Mouse (Mus musculus): ENCODE results near the gene Vhl. TPM values are rescaled to one million over a fixed set of nuclear protein-coding genes. Genes with fewer than 3 reads are reported as not detected.

Vhl gene
- total and polyA plus RNA-seq, 2 experiments from 2014 or later: 17.2 to 23.5 TPM

DNA sequence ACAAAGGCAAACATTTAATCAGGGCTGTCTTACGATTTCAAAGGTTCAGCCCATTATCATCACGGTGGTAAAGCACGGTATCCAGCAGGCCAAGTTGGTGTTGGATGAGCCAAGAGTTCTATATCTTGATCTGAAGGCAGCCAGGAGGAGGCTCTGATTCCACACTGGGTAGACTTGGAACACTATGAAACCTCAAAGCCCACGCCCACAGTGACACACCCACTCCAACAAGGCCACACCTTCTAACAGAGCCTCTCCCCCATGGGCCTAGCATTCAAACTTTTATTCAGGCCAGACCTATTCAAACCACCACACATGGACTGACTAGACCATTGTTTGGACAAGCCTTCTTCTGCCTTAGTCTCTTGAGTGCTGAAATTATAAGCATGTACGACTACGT lies 20.9 kb upstream of the Vhl start:
- Histone ChIP-seq H3K9ac (replicated peaks; ENCODE audit: low read depth, low read length) (no peak overlapping the region), H3K27ac (ENCODE audit: low read depth) (no peak overlapping the region), H3K27me3 (ENCODE audit: control insufficient read depth, insufficient read depth, low read length) (no peaks in the 10 kb centered on the region), H3K4me1 (ENCODE audit: control insufficient read depth, insufficient read depth) (peaks cover 18% of the 10 kb centered on the region; the same call in 1 of the 2 replicates), H3K4me2 (ENCODE audit: low read depth, low read length) (no peak overlapping the region), H3K4me3 (ENCODE audit: low read depth, low read length) (no peak overlapping the region), H3K9me3 (replicated peaks; ENCODE audit: control insufficient read depth, low read length) (no peaks in the 10 kb centered on the region), H3K36me3 (replicated peaks; ENCODE audit: control insufficient read depth, insufficient read depth, low read length) (0 out of 2 replicates have a peak, but pooled peaks cover 11% of the 10 kb centered on the region)
- TF ChIP-seq CTCF (IDR thresholded peaks at IDR 0.05; ENCODE audit: low read depth): no peak
- ATAC-seq (ENCODE audit: insufficient read depth, low read depth): no peak
- no peak for DNase-seq (ENCODE audit: low spot score)
- 89% methylated on average over 6 of the region's 6 CpGs for WGBS

DNA sequence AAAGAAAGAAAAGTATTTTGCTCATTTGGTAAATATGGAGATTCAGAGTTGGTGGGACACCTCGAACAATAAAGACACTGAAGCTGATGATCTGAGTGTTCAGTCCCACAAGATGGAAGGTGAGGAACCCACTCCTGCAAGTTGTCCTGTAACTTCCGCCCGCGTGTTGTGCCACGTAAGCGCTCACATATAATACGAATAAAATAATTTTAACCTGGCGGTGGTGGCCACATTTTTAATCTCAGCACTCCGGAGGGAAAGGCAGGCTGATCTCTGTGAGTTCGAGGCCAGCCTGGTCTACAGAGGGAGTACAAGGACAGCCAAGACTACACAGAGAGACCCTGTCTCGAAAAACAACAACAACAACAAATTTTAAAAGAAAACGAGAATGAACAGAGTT lies 19.8 kb upstream of the Vhl start:
- ATAC-seq (ENCODE audit: insufficient read depth, low read depth) (no peak), DNase-seq (ENCODE audit: low spot score) (no peak)
- Histone ChIP-seq H3K4me2 (ENCODE audit: low read depth, low read length) (peak overlapping the region; percentile 63), H3K9ac (replicated peaks; ENCODE audit: low read depth, low read length) (peak overlapping the region; percentile 74; the same call in 1 of the 2 replicates), H3K9me3 (replicated peaks; ENCODE audit: control insufficient read depth, low read length) (no peaks in the 10 kb centered on the region), H3K27me3 (ENCODE audit: control insufficient read depth, insufficient read depth, low read length) (no peaks in the 10 kb centered on the region), H3K4me1 (ENCODE audit: control insufficient read depth, insufficient read depth) (peaks cover 18% of the 10 kb centered on the region; the same call in 1 of the 2 replicates), H3K36me3 (replicated peaks; ENCODE audit: control insufficient read depth, insufficient read depth, low read length) (0 out of 2 replicates have a peak, but pooled peaks cover 11% of the 10 kb centered on the region), H3K4me3 (ENCODE audit: low read depth, low read length) (peak overlapping the region; percentile 65), H3K27ac (ENCODE audit: low read depth) (peak overlapping the region; percentile 82)
- WGBS: 57% methylated on average over 12 of the region's 12 CpGs
- TF ChIP-seq CTCF (IDR thresholded peaks at IDR 0.05; ENCODE audit: low read depth): no peak
- no peak for TF ChIP-seq EP300 (IDR thresholded peaks at IDR 0.05; ENCODE audit: low read depth)

DNA sequence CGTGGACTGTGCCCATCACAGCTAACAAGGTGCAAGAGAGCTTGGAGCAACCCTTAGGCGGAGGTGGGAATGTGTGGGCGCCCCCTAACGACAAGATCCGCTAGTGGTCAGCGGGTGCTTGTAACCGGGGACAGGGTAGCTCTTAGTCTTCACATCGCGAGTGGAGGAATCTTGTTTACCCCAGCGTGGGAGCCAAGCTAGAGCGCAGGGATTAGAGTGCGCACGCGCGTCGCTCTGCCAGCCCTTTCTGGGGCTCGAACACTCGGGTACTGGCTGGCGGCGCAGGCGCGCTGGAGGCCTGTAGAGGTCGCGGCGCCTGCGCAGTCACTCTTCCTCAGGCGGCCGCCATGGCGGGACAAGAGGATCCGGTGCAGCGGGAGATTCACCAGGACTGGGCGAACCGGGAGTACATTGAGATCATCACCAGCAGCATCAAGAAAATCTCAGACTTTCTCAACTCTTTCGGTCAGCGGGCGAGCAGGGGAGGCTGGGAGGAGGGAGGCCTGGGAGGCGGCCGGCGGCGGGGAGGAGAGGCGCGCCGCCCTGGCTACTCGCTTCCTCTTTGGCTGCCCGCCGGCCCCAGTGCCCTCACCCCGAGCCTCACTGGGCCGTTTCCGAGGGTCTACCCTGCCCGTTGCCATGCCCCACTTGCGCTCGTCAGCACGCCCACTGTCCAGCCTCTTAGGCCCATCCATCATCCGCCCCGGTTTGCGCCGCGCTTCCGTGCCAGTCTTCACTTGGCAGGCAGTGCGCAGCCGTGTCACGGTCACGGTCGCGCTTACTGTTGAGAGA lies 19.1 kb upstream of the Vhl start, which contains the start of gene Brk1:
Brk1 (plus strand) TSS at position 341 of the 792 bp plus-strand sequence.
- DNase-seq (ENCODE audit: low spot score) (peak; percentile 87), ATAC-seq (ENCODE audit: insufficient read depth, low read depth) (peak; percentile 95)
- H3K36me3 ChIP-seq (replicated peaks; ENCODE audit: control insufficient read depth, insufficient read depth, low read length): 0 out of 2 replicates have a peak, but pooled peaks cover 11% of the 10 kb centered on the region
- no peaks in the 10 kb centered on the region for H3K27me3 ChIP-seq (ENCODE audit: control insufficient read depth, insufficient read depth, low read length)
- peaks cover 18% of the 10 kb centered on the region; the same call in 1 of the 2 replicates for H3K4me1 ChIP-seq (ENCODE audit: control insufficient read depth, insufficient read depth)
- H3K4me3 ChIP-seq (ENCODE audit: low read depth, low read length): peak within 1 kb of the TSS; percentile 65
- peak within 1 kb of the TSS; percentile 82 for H3K27ac ChIP-seq (ENCODE audit: low read depth)
- TF ChIP-seq EP300 (IDR thresholded peaks at IDR 0.05; ENCODE audit: low read depth) (no peak), CTCF (IDR thresholded peaks at IDR 0.05; ENCODE audit: low read depth) (peak; percentile 47)
- H3K4me2 ChIP-seq (ENCODE audit: low read depth, low read length): peak within 1 kb of the TSS; percentile 63
- under 1% methylated on average over 63 of the region's 65 CpGs for WGBS
- H3K9ac ChIP-seq (replicated peaks; ENCODE audit: low read depth, low read length): peak within 1 kb of the TSS; percentile 74
- H3K9me3 ChIP-seq (replicated peaks; ENCODE audit: control insufficient read depth, low read length): no peaks in the 10 kb centered on the region

DNA sequence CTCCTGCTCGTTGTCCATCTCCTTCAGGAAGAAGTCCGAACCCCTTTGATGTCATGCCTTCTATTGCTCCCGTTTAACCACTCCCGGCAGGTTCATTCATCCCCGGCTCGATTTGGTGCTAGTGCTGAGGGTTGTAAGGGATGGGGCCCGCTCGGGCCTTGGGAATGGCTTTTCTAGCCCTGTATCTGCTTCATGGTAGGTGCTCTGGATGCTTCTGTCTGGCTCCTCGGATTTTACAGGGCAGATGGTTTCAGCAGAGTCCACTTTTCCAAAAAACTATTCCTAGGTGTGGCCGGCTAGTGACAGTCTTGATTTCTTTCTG lies 18.6 kb upstream of the Vhl start:
- peak overlapping the region; percentile 74 for H3K9ac ChIP-seq (replicated peaks; ENCODE audit: low read depth, low read length)
- no peak; the same call in 1 of the 2 replicates for ATAC-seq (ENCODE audit: insufficient read depth, low read depth)
- H3K9me3 ChIP-seq (replicated peaks; ENCODE audit: control insufficient read depth, low read length): no peaks in the 10 kb centered on the region
- no peak for TF ChIP-seq CTCF (IDR thresholded peaks at IDR 0.05; ENCODE audit: low read depth)
- no peak for TF ChIP-seq EP300 (IDR thresholded peaks at IDR 0.05; ENCODE audit: low read depth)
- H3K27ac ChIP-seq (ENCODE audit: low read depth): peak overlapping the region; percentile 82
- peaks cover 11% of the 10 kb centered on the region; the same call in 1 of the 2 replicates for H3K36me3 ChIP-seq (replicated peaks; ENCODE audit: control insufficient read depth, insufficient read depth, low read length)
- DNase-seq (ENCODE audit: low spot score): no peak
- H3K27me3 ChIP-seq (ENCODE audit: control insufficient read depth, insufficient read depth, low read length): no peaks in the 10 kb centered on the region
- H3K4me1 ChIP-seq (ENCODE audit: control insufficient read depth, insufficient read depth): peaks cover 18% of the 10 kb centered on the region; the same call in 1 of the 2 replicates
- peak overlapping the region; percentile 65 for H3K4me3 ChIP-seq (ENCODE audit: low read depth, low read length)
- H3K4me2 ChIP-seq (ENCODE audit: low read depth, low read length): peak overlapping the region; percentile 63
- 4% methylated on average over 10 of the region's 10 CpGs for WGBS

DNA sequence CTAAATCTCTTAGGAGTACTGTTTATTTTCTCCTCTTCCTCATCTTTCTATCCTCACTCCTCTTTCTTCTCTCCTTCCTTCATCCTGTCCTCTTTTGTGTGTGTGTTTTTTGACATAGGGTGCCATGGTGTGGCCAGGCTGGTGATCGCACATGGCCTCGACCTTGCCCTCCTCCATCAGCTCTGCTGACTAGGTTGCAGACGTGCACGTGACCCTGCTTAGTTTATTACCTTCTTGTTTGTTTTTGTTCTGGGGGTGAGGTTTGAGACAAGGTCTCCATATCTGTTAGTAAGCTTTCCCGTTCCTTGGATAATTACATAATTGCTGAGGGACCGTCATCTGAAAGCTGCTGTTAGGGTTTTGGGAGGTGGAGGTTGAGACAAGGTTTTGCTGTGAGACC lies 14.9 kb upstream of the Vhl start:
- H3K27ac ChIP-seq (ENCODE audit: low read depth): no peak overlapping the region
- no peaks in the 10 kb centered on the region for H3K27me3 ChIP-seq (ENCODE audit: control insufficient read depth, insufficient read depth, low read length)
- ATAC-seq (ENCODE audit: insufficient read depth, low read depth) (no peak), DNase-seq (ENCODE audit: low spot score) (no peak)
- H3K4me1 ChIP-seq (ENCODE audit: control insufficient read depth, insufficient read depth): peaks cover 37% of the 10 kb centered on the region
- no peaks in the 10 kb centered on the region for H3K9me3 ChIP-seq (replicated peaks; ENCODE audit: control insufficient read depth, low read length)
- H3K4me3 ChIP-seq (ENCODE audit: low read depth, low read length): no peak overlapping the region
- 81% methylated on average over 6 of the region's 6 CpGs for WGBS
- H3K9ac ChIP-seq (replicated peaks; ENCODE audit: low read depth, low read length): no peak overlapping the region
- no peak overlapping the region for H3K4me2 ChIP-seq (ENCODE audit: low read depth, low read length)
- peaks cover 29% of the 10 kb centered on the region for H3K36me3 ChIP-seq (replicated peaks; ENCODE audit: control insufficient read depth, insufficient read depth, low read length)
- TF ChIP-seq CTCF (IDR thresholded peaks at IDR 0.05; ENCODE audit: low read depth): no peak
- no peak for TF ChIP-seq EP300 (IDR thresholded peaks at IDR 0.05; ENCODE audit: low read depth)
